20 mouse cellular contexts compared by ENCODE assay signal in the genomic region with DNA sequence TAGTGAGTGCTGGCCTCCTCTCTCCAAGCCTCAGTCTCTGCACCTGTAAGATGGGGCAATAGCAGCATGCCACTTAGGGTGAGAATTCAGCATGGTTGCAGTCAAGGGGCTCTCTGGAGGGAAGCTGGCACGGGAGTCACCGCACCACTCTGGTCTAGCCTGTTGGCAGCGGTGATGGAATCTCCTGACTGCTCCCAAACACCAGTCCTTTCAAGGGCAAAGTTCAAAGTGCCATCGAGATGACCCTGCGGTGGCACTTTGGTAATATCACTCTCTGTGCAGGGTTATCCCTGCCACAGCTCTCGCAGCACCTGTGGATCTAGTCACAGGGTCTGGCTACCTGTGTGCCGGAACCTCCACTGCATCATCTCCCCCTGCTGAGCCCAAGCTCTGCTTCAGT. TPM values are rescaled to one million over a fixed set of nuclear protein-coding genes. Genes with fewer than 3 reads are reported as not detected.
DNase-seq lines count a peak whose midpoint lies in the region; ATAC-seq and TF ChIP-seq lines count a peak whose summit lies in the region.
"Had no signal": no experiment of that assay in that cellular context is flagged by ENCODE, and none has a peak within 500 bp of the region (broad histone marks: within the 10 kb centered on the region; RNA-seq: fewer than 3 reads in every experiment).

No protein-coding gene starts in this region.

- H3K9ac ChIP-seq in kidney, postnatal 0 days (ENCODE audit: low read depth, low read length): 0 out of 2 replicates have a peak overlapping the region, but pooled peaks have one; percentile 13
- H3K9ac ChIP-seq in liver, embryonic 16.5 days (ENCODE audit: low read depth, low read length): no peak overlapping the region; the same call in 1 of the 2 replicates
- H3K9ac ChIP-seq in forebrain, embryonic 15.5 days (replicated peaks): no peak overlapping the region
- H3K9ac ChIP-seq: embryonic facial prominence, embryonic 15.5 days; hindbrain, embryonic 15.5 days; limb, embryonic 13.5 days had no signal

- peak overlapping the region; percentile 86 for H3K27ac ChIP-seq in gastrocnemius, adult 2 months
- H3K27ac ChIP-seq in embryonic fibroblast, embryonic 13.5 days (ENCODE audit: insufficient read depth, low read length): peak overlapping the region; percentile 74; the same call in 1 of the 2 replicates
- peak overlapping the region; percentile 88 for H3K27ac ChIP-seq in kidney, postnatal 0 days
- peak overlapping the region; percentile 80 for H3K27ac ChIP-seq in liver, embryonic 16.5 days (ENCODE audit: low read length)
- H3K27ac ChIP-seq in forebrain, embryonic 15.5 days (replicated peaks): no peak overlapping the region
- H3K27ac ChIP-seq: embryonic facial prominence, embryonic 15.5 days; hindbrain, embryonic 15.5 days; limb, embryonic 13.5 days had no signal

- no peak overlapping the region for H3K4me3 ChIP-seq in gastrocnemius, adult 2 months
- no peak overlapping the region for H3K4me3 ChIP-seq in embryonic fibroblast, embryonic 13.5 days (ENCODE audit: insufficient read depth, low read length)
- no peak overlapping the region for H3K4me3 ChIP-seq in kidney, postnatal 0 days (replicated peaks; ENCODE audit: low read depth, low read length)
- H3K4me3 ChIP-seq in liver, embryonic 16.5 days (ENCODE audit: low read depth, low read length): no peak overlapping the region
- no peak overlapping the region for H3K4me3 ChIP-seq in forebrain, embryonic 15.5 days
- H3K4me3 ChIP-seq: embryonic facial prominence, embryonic 15.5 days; hindbrain, embryonic 15.5 days; limb, embryonic 13.5 days had no signal

- H3K9me3 ChIP-seq in kidney, postnatal 0 days (replicated peaks; ENCODE audit: low read length): no peaks in the 10 kb centered on the region
- H3K9me3 ChIP-seq in liver, embryonic 16.5 days (replicated peaks; ENCODE audit: control insufficient read depth, low read length): no peaks in the 10 kb centered on the region
- no peaks in the 10 kb centered on the region for H3K9me3 ChIP-seq in forebrain, embryonic 15.5 days
- H3K9me3 ChIP-seq: hindbrain, embryonic 15.5 days had no signal

- ATAC-seq in kidney, postnatal 0 days (replicated peaks; ENCODE audit: low FRiP score, low read depth): no peak
- peak; percentile 8; the same call in 1 of the 2 replicates for ATAC-seq in liver, embryonic 16.5 days (ENCODE audit: low read depth)
- ATAC-seq in forebrain, embryonic 15.5 days (replicated peaks): no peak
- ATAC-seq: midbrain, embryonic 16.5 days had no signal

- no peak for DNase-seq in gastrocnemius, adult 2 months
- DNase-seq in gastrocnemius, postnatal 25 days: no peak
- no peak for DNase-seq in kidney, postnatal 0 days (ENCODE audit: low spot score)
- no peak for DNase-seq in spleen, postnatal 14 days (ENCODE audit: low spot score in 2 of 2)
- no peak for DNase-seq in thymus, postnatal 4 days
- DNase-seq: adrenal gland, adult 8-10 months; cerebellum, adult 9-10 months; gastrocnemius, postnatal 14 days; lung, postnatal 14 days had no signal

- no peak for TF ChIP-seq CTCF in gastrocnemius, adult 2 months (IDR thresholded peaks at IDR 0.05)
- TF ChIP-seq CTCF in embryonic fibroblast, embryonic 13.5 days (IDR thresholded peaks at IDR 0.05; ENCODE audit: borderline replicate concordance, insufficient read depth, low read length): no peak
- no peak for TF ChIP-seq CTCF in kidney, postnatal 0 days (IDR thresholded peaks at IDR 0.05; ENCODE audit: low read depth)

- H3K4me1 ChIP-seq in embryonic fibroblast, embryonic 13.5 days (ENCODE audit: control insufficient read depth, insufficient read depth, low read length): peaks cover 7% of the 10 kb centered on the region
- H3K4me1 ChIP-seq in kidney, postnatal 0 days (replicated peaks; ENCODE audit: insufficient read depth, low read length): peaks cover 28% of the 10 kb centered on the region
- H3K4me1 ChIP-seq in liver, embryonic 16.5 days (ENCODE audit: control insufficient read depth, low read depth, low read length): no peaks in the 10 kb centered on the region; the same call in none of the 2 replicates
- H3K4me1 ChIP-seq in forebrain, embryonic 15.5 days: peaks cover 6% of the 10 kb centered on the region; the same call in 1 of the 2 replicates

- 89% methylated on average over 7 of the region's 7 CpGs for WGBS in kidney, postnatal 0 days
- WGBS in liver, embryonic 16.5 days (ENCODE audit: insufficient replicate concordance): 73% methylated on average over 7 of the region's 7 CpGs
- 96% methylated on average over 7 of the region's 7 CpGs for WGBS in forebrain, embryonic 15.5 days

- intact Hi-C loops in gastrocnemius, adult 2 months (cut with DNase I): loop anchor here (5.0 kb wide), 1 partner anchor 66 kb away; no protein-coding TSS in a partner anchor

- no peak overlapping the region for H3K4me2 ChIP-seq in kidney, postnatal 0 days (ENCODE audit: low read length)
- H3K4me2 ChIP-seq in liver, embryonic 16.5 days (ENCODE audit: low read depth, low read length): no peak overlapping the region
- H3K4me2 ChIP-seq in forebrain, embryonic 15.5 days (replicated peaks): no peak overlapping the region
- H3K4me2 ChIP-seq: embryonic facial prominence, embryonic 15.5 days; heart, embryonic 11.5 days; hindbrain, embryonic 15.5 days; limb, embryonic 13.5 days had no signal

- no peak for TF ChIP-seq POLR2A in embryonic fibroblast, embryonic 13.5 days (IDR thresholded peaks at IDR 0.05; ENCODE audit: low read depth, low read length)

- no peaks in the 10 kb centered on the region for H3K36me3 ChIP-seq in kidney, postnatal 0 days (ENCODE audit: insufficient read depth, low read length)
- no peaks in the 10 kb centered on the region for H3K36me3 ChIP-seq in liver, embryonic 16.5 days (ENCODE audit: control insufficient read depth, insufficient read depth)
- H3K36me3 ChIP-seq in forebrain, embryonic 15.5 days: no peaks in the 10 kb centered on the region
- H3K36me3 ChIP-seq: embryonic facial prominence, embryonic 15.5 days; hindbrain, embryonic 15.5 days; limb, embryonic 13.5 days had no signal

- no peaks in the 10 kb centered on the region for H3K27me3 ChIP-seq in kidney, postnatal 0 days (ENCODE audit: insufficient read depth, low read length)
- no peaks in the 10 kb centered on the region for H3K27me3 ChIP-seq in liver, embryonic 16.5 days (ENCODE audit: control insufficient read depth, insufficient read depth, low read depth, low read length)
- H3K27me3 ChIP-seq in forebrain, embryonic 15.5 days: no peaks in the 10 kb centered on the region
- H3K27me3 ChIP-seq: embryonic facial prominence, embryonic 15.5 days; hindbrain, embryonic 15.5 days; limb, embryonic 13.5 days had no signal

RNA-seq across cellular contexts. Expression of a gene that starts 54.3 kb away (rescaled TPM):
- total RNA-seq in gastrocnemius, adult 2 months (2021): not detected
- total RNA-seq in gastrocnemius, postnatal 25 days (2021): not detected
- 0.16 and 0.17 TPM in 2 replicates for polyA plus RNA-seq in embryonic fibroblast, embryonic 13.5 days (2011; ENCODE audit: insufficient read length, low read depth, missing spikeins)
- polyA plus RNA-seq in kidney, postnatal 0 days (2015; fragmentation: Nextera tagmentation; extraction: Ambion mirVana): 0.04 TPM in 2 replicates
- polyA plus RNA-seq in liver, embryonic 16.5 days (2015; fragmentation: Nextera tagmentation; extraction: Ambion mirVana): not detected in 2 replicates
- polyA plus RNA-seq in forebrain, embryonic 15.5 days (2015; fragmentation: Nextera tagmentation; extraction: Ambion mirVana): 16.7 and 19.0 TPM in 2 replicates
- total RNA-seq: gastrocnemius, postnatal 14 days; heart, postnatal 25 days; megakaryocyte-erythroid progenitor cell, adult 5-6 weeks had no signal
- polyA plus RNA-seq: spleen, adult 2 months had no signal

Comparison
In these comparisons a context has a peak if more than half of its experiments do, and no peak if none do; other contexts are left out.
1. RNA of a gene that starts 54.3 kb away (polyA plus RNA-seq): 16.7 to 19.0 TPM in forebrain, embryonic 15.5 days; 0.16 to 0.17 TPM in embryonic fibroblast, embryonic 13.5 days, 0.04 TPM in kidney, postnatal 0 days and not detected in liver, embryonic 16.5 days; every median in the first group is over 10 times any median in the second.